Mouse (Mus musculus): ENCODE results near the gene Zfp248.

Zfp248 gene

GRCm38 (mm10) chr6:118455042-118455631 is at the start of gene Zfp248:
Gene Zfp248, minus strand, starts transcription at chr6:118455528.
- DNase-seq (ENCODE audit: low spot score) = peak; percentile 93

- DNase-seq (ENCODE audit: low spot score) = no peak
Observed at GRCm38 (mm10) chr6:118499010-118499409, 43.7 kb upstream of the Zfp248 start.

GRCm38 (mm10) chr6:118482125-118482524 is 26.8 kb upstream of the Zfp248 start:
- DNase-seq (ENCODE audit: low spot score) = no peak

GRCm38 (mm10) chr6:118478957-118479708 is 23.8 kb upstream of the Zfp248 start, which contains the start of gene Zfp9:
Gene Zfp9, minus strand, starts transcription at chr6:118479320.
- peak; percentile 83 for DNase-seq (ENCODE audit: low spot score)

- DNase-seq (ENCODE audit: low spot score) = no peak
Observed at GRCm38 (mm10) chr6:118477875-118478785, 22.8 kb upstream of the Zfp248 start.

- no peak for DNase-seq (ENCODE audit: low spot score)
Observed at GRCm38 (mm10) chr6:118462069-118462705, 6.9 kb upstream of the Zfp248 start.

GRCm38 (mm10) chr6:118457726-118458125 is 2.4 kb upstream of the Zfp248 start:
- DNase-seq (ENCODE audit: low spot score) = no peak

- DNase-seq (ENCODE audit: low spot score) = peak; percentile 18
Observed at GRCm38 (mm10) chr6:118454452-118454851, 876 bp downstream of the Zfp248 start.

GRCm38 (mm10) chr6:118431502-118431901 is 23.8 kb downstream of the Zfp248 start:
- no peak for DNase-seq (ENCODE audit: low spot score)

- no peak for DNase-seq (ENCODE audit: low spot score)
Observed at GRCm38 (mm10) chr6:118426666-118427065, 28.7 kb downstream of the Zfp248 start.

- DNase-seq (ENCODE audit: low spot score) = peak; percentile 95
Observed at GRCm38 (mm10) chr6:118419050-118419920, 36.0 kb downstream of the Zfp248 start, which contains the start of gene Bms1. Gene Bms1, minus strand, starts transcription at chr6:118419474.

- no peak for DNase-seq (ENCODE audit: low spot score)
Observed at GRCm38 (mm10) chr6:118410428-118410827, 44.9 kb downstream of the Zfp248 start.

- DNase-seq (ENCODE audit: low spot score) = no peak
Observed at GRCm38 (mm10) chr6:118408510-118408909, 46.8 kb downstream of the Zfp248 start.

GRCm38 (mm10) chr6:118406421-118406820 is 48.9 kb downstream of the Zfp248 start:
- DNase-seq (ENCODE audit: low spot score) = no peak

GRCm38 (mm10) chr6:118390746-118391145 is 64.6 kb downstream of the Zfp248 start:
- DNase-seq (ENCODE audit: low spot score) = no peak

- no peak for DNase-seq (ENCODE audit: low spot score)
Observed at GRCm38 (mm10) chr6:118385962-118386361, 69.4 kb downstream of the Zfp248 start.

GRCm38 (mm10) chr6:118381234-118381633 is 74.1 kb downstream of the Zfp248 start:
- DNase-seq (ENCODE audit: low spot score) = no peak

GRCm38 (mm10) chr6:118380630-118381029 is 74.7 kb downstream of the Zfp248 start:
- no peak for DNase-seq (ENCODE audit: low spot score)

- peak; percentile 68 for DNase-seq (ENCODE audit: low spot score)
Observed at GRCm38 (mm10) chr6:118379451-118380167, 75.7 kb downstream of the Zfp248 start.

GRCm38 (mm10) chr6:118377611-118378010 is 77.7 kb downstream of the Zfp248 start:
- DNase-seq (ENCODE audit: low spot score) = no peak

Data from layer of hippocampus, adult 11-12 months (tissue).